In genomic region chr3:129212807-129213206, GRCm38 (mm10) we compare ENCODE assay signal across 15 mouse cellular contexts. TPM values are rescaled to one million over a fixed set of nuclear protein-coding genes. Genes with fewer than 3 reads are reported as not detected.
DNase-seq lines count a peak whose midpoint lies in the region; ATAC-seq and TF ChIP-seq lines count a peak whose summit lies in the region.
"Had no signal": no experiment of that assay in that cellular context is flagged by ENCODE, and none has a peak within 500 bp of the region (broad histone marks: within the 10 kb centered on the region; RNA-seq: fewer than 3 reads in every experiment).

No protein-coding gene starts in this region.

- peaks cover 88% of the 10 kb centered on the region for H3K27me3 ChIP-seq in hindbrain, embryonic 11.5 days (ENCODE audit: control insufficient read depth, insufficient read depth, low read length)
- peaks cover 96% of the 10 kb centered on the region for H3K27me3 ChIP-seq in hindbrain, embryonic 13.5 days
- no peaks in the 10 kb centered on the region for H3K27me3 ChIP-seq in Patski
- H3K27me3 ChIP-seq in intestine, embryonic 16.5 days (replicated peaks; ENCODE audit: control insufficient read depth, insufficient read depth, low read length) = peaks cover 26% of the 10 kb centered on the region; the same call in 1 of the 2 replicates

- no peaks in the 10 kb centered on the region for H3K36me3 ChIP-seq in hindbrain, embryonic 11.5 days (ENCODE audit: control insufficient read depth, insufficient read depth, low read length)
- no peaks in the 10 kb centered on the region for H3K36me3 ChIP-seq in hindbrain, embryonic 13.5 days
- no peaks in the 10 kb centered on the region for H3K36me3 ChIP-seq in intestine, embryonic 16.5 days (ENCODE audit: control insufficient read depth, insufficient read depth, low read length)
- H3K36me3 ChIP-seq: hindbrain, embryonic 10.5 days; liver, embryonic 15.5 days; neural tube, embryonic 15.5 days had no signal

- no peak for ATAC-seq in hindbrain, embryonic 11.5 days (ENCODE audit: low FRiP score)
- ATAC-seq in hindbrain, embryonic 13.5 days (ENCODE audit: low FRiP score) = no peak
- no peak for ATAC-seq in Patski
- ATAC-seq in intestine, embryonic 16.5 days = no peak

- H3K27ac ChIP-seq in hindbrain, embryonic 11.5 days (ENCODE audit: low read depth, low read length) = no peak overlapping the region
- no peak overlapping the region for H3K27ac ChIP-seq in hindbrain, embryonic 13.5 days
- no peak overlapping the region for H3K27ac ChIP-seq in intestine, embryonic 16.5 days (ENCODE audit: low read length)
- H3K27ac ChIP-seq: hindbrain, embryonic 10.5 days; liver, embryonic 15.5 days; neural tube, embryonic 15.5 days had no signal

- POLR2A ChIA-PET in Patski (lab: Charles Lee) = interaction anchor here (0.6 to 23.8 kb wide), 5 partner anchors 5 to 1472 kb away, joined by 3 to 623 read pairs (median 8); partner anchors contain the start of gene Pitx2

- WGBS in hindbrain, embryonic 11.5 days = 3% methylated on average over 11 of the region's 11 CpGs
- WGBS in hindbrain, embryonic 13.5 days = 2% methylated on average over 11 of the region's 11 CpGs
- WGBS in intestine, embryonic 16.5 days = 12% methylated on average over 11 of the region's 11 CpGs

- no peaks in the 10 kb centered on the region for H3K9me3 ChIP-seq in hindbrain, embryonic 11.5 days (ENCODE audit: control insufficient read depth, low read length)
- no peaks in the 10 kb centered on the region for H3K9me3 ChIP-seq in hindbrain, embryonic 13.5 days
- H3K9me3 ChIP-seq in intestine, embryonic 16.5 days (ENCODE audit: control insufficient read depth, low read length) = no peaks in the 10 kb centered on the region
- H3K9me3 ChIP-seq: hindbrain, embryonic 10.5 days; liver, embryonic 15.5 days; neural tube, embryonic 15.5 days had no signal

- no peak overlapping the region for H3K4me2 ChIP-seq in hindbrain, embryonic 11.5 days (replicated peaks; ENCODE audit: low read depth, low read length)
- no peak overlapping the region for H3K4me2 ChIP-seq in hindbrain, embryonic 13.5 days
- H3K4me2 ChIP-seq in intestine, embryonic 16.5 days (ENCODE audit: low read depth, low read length) = peak overlapping the region; percentile 91

- no peak overlapping the region for H3K4me3 ChIP-seq in hindbrain, embryonic 11.5 days (ENCODE audit: low read depth, low read length)
- H3K4me3 ChIP-seq in hindbrain, embryonic 13.5 days = no peak overlapping the region
- H3K4me3 ChIP-seq in intestine, embryonic 16.5 days (ENCODE audit: low read length) = peak overlapping the region; percentile 69; the same call in 1 of the 2 replicates

- peaks cover 9% of the 10 kb centered on the region for H3K4me1 ChIP-seq in hindbrain, embryonic 11.5 days (replicated peaks; ENCODE audit: control insufficient read depth, insufficient read depth, low read length)
- H3K4me1 ChIP-seq in hindbrain, embryonic 13.5 days (replicated peaks) = peaks cover 16% of the 10 kb centered on the region
- H3K4me1 ChIP-seq in intestine, embryonic 16.5 days (ENCODE audit: control insufficient read depth, insufficient read depth, low read length) = no peaks in the 10 kb centered on the region

- no peak overlapping the region for H3K9ac ChIP-seq in hindbrain, embryonic 11.5 days (ENCODE audit: low read depth, low read length)
- H3K9ac ChIP-seq in hindbrain, embryonic 13.5 days = no peak overlapping the region
- no peak overlapping the region for H3K9ac ChIP-seq in intestine, embryonic 16.5 days (ENCODE audit: low read depth, low read length)
- H3K9ac ChIP-seq: liver, embryonic 15.5 days; neural tube, embryonic 15.5 days had no signal

- peak; percentile 31 for DNase-seq in hindbrain, embryonic 11.5 days (ENCODE audit: low spot score)
- DNase-seq in Patski (ENCODE audit: low read depth, low spot score) = peak; percentile 53
- peak; percentile 47 for DNase-seq in brain, embryonic 14.5 days (ENCODE audit: low read depth)
- DNase-seq in urinary bladder, adult 2 months (ENCODE audit: low spot score) = no peak
- no peak for DNase-seq in ovary, postnatal 36 days (ENCODE audit: low spot score)
- DNase-seq: adrenal gland, postnatal 36 days; cerebellum, adult 9-11 months; kidney, postnatal 14 days; lung, postnatal 14 days; right cerebral cortex, adult 18-20 months had no signal

- no peak for TF ChIP-seq POLR2A in brain, embryonic 14.5 days (IDR thresholded peaks at IDR 0.05; ENCODE audit: borderline replicate concordance, extremely low read depth, insufficient read depth, insufficient read length, poor library complexity, severe bottlenecking)

- CTCF ChIA-PET in Patski (lab: Charles Lee) = interaction anchor here (0.9 to 17.4 kb wide), 4 partner anchors 6 to 875 kb away, joined by 3 to 345 read pairs (median 174); partner anchors contain the start of gene Pitx2

- in situ Hi-C loops in Patski (cut with MboI; ENCODE audit: low pct_unique_long_range_greater_than_20kb) = loop anchor here (25.0 kb wide), 1 partner anchor 1376 kb away; the partner anchor contains the start of gene Ap1ar

- no peak for TF ChIP-seq CTCF in Patski (IDR thresholded peaks at IDR 0.05)
- no peak for TF ChIP-seq CTCF in brain, embryonic 14.5 days (IDR thresholded peaks at IDR 0.05; ENCODE audit: borderline replicate concordance, extremely low read depth, insufficient read depth, insufficient read length)

RNA-seq across cellular contexts. Expression of gene Pitx2, which starts 13.1 kb away (rescaled TPM):
- 2.9 and 4.9 TPM in 2 replicates for polyA plus RNA-seq in hindbrain, embryonic 11.5 days (2014; fragmentation: Nextera tagmentation; extraction: Ambion mirVana)
- 2.1 and 2.6 TPM in 2 replicates for polyA plus RNA-seq in hindbrain, embryonic 13.5 days (2015; fragmentation: Nextera tagmentation; extraction: Ambion mirVana)
- 199 TPM for polyA plus RNA-seq in Patski (2021)
- polyA plus RNA-seq in brain, embryonic 14.5 days (2012; rRNA removed) = 17.2 and 18.6 TPM in 2 replicates
- 28.1 and 29.0 TPM in 2 replicates for polyA plus RNA-seq in intestine, embryonic 16.5 days (2015; fragmentation: Nextera tagmentation; extraction: Ambion mirVana)
- 60.8 and 75.0 TPM in 2 replicates for polyA plus RNA-seq in urinary bladder, adult 2 months (2012; rRNA removed)

Comparison
In these comparisons a context has a peak if more than half of its experiments do, and no peak if none do; other contexts are left out.
1. DNase-seq: peak in hindbrain, embryonic 11.5 days (single experiment), Patski (single experiment) and brain, embryonic 14.5 days (single experiment); none in urinary bladder, adult 2 months (single experiment) and ovary, postnatal 36 days (single experiment).